Mouse (Mus musculus) midbrain, postnatal 0 days (tissue): ENCODE measurements around the gene Pink1. TPM values are rescaled to one million over a fixed set of nuclear protein-coding genes. Genes with fewer than 3 reads are reported as not detected.

Experiments
- ATAC-seq: fragments of 200-750 bp; cut with Nextera tagmentation; 2 replicates; pipeline ENCODE4 v1.8.0; 2017; ENCODE audit warnings: moderate number of reproducible peaks, mild to moderate bottlenecking, moderate TSS enrichment, moderate library complexity; ENCODE audit not compliant: low FRiP score
- DNase-seq: peaks from one replicate; pipeline ENCODE4 v3.0.0-alpha.2; 2015; ENCODE audit warnings: low spot score
- H3K27ac ChIP-seq: fragments of 300-500 bp; sonication (generic); 2 replicates; pipeline ENCODE4 v1.5.1; 2014; ENCODE audit warnings: low read depth, mild to moderate bottlenecking, low read length, mixed read lengths
- H3K27me3 ChIP-seq: fragments of 300-500 bp; sonication (generic); 2 replicates; pipeline ENCODE4 v1.6.1; 2014; ENCODE audit warnings: low read length, control low read depth, mixed read lengths; ENCODE audit not compliant: insufficient read depth
- H3K36me3 ChIP-seq: fragments of 300-500 bp; sonication (generic); 2 replicates; pipeline ENCODE4 v1.6.1; 2014; ENCODE audit warnings: low read length, control low read depth, mixed read lengths; ENCODE audit not compliant: insufficient read depth
- H3K4me1 ChIP-seq: fragments of 300-500 bp; sonication (generic); 2 replicates; pipeline ENCODE4 v1.6.1; 2014; ENCODE audit warnings: mild to moderate bottlenecking, control low read depth, antibody characterized with exemption, low read length, mixed read lengths; ENCODE audit not compliant: insufficient read depth
- H3K4me2 ChIP-seq: fragments of 300-500 bp; sonication (generic); 2 replicates; pipeline ENCODE4 v1.6.1; 2014; ENCODE audit warnings: low read depth, mild to moderate bottlenecking, low read length, mixed read lengths; ENCODE audit not compliant: poor library complexity, severe bottlenecking
- H3K4me3 ChIP-seq: fragments of 300-500 bp; sonication (generic); 2 replicates; pipeline ENCODE4 v1.5.1; 2014; ENCODE audit warnings: low read depth, mild to moderate bottlenecking, low read length, moderate library complexity
- H3K9ac ChIP-seq: fragments of 300-500 bp; sonication (generic); replicated peaks from 2 replicates; pipeline ENCODE4 v1.6.1; 2014; ENCODE audit warnings: mild to moderate bottlenecking, low read length, moderate library complexity, mixed read lengths; ENCODE audit not compliant: poor library complexity, severe bottlenecking
- H3K9me3 ChIP-seq: fragments of 300-500 bp; sonication (generic); 2 replicates; pipeline ENCODE4 v1.6.1; 2016; ENCODE audit warnings: low read length, control low read depth
- CTCF ChIP-seq: IDR thresholded peaks from 2 replicates; pipeline ENCODE4 v1.5.1; 2016; ENCODE audit warnings: antibody characterized with exemption, mild to moderate bottlenecking
- WGBS: fragments of 180-500 bp; shearing (Covaris S2); extraction: QIAGEN DNeasy Blood & Tissue Kit; methylation state at CpG from one replicate; pipeline ENCODE4 v1.1.7; 2014; 5-methylcytosine and 5-hydroxymethylcytosine counted together
- polyA plus RNA-seq: library from polyadenylated mRNA; unstranded; fragments of >200 nt; fragmentation: Nextera tagmentation; extraction: Ambion mirVana; gene quantifications from 2 replicates; pipeline ENCODE4 v1.2.1, GENCODE M21; 2015
- total RNA-seq: library from RNA; depleted of rRNA; stranded (reverse); fragments of >200 nt; gene quantifications from 2 replicates; pipeline ENCODE4 v1.2.3, GENCODE M21; 2014; rRNA removed

Pink1 gene
- total RNA-seq (255 and 261 TPM in 2 replicates), polyA plus RNA-seq (149 and 150 TPM in 2 replicates)

DNA sequence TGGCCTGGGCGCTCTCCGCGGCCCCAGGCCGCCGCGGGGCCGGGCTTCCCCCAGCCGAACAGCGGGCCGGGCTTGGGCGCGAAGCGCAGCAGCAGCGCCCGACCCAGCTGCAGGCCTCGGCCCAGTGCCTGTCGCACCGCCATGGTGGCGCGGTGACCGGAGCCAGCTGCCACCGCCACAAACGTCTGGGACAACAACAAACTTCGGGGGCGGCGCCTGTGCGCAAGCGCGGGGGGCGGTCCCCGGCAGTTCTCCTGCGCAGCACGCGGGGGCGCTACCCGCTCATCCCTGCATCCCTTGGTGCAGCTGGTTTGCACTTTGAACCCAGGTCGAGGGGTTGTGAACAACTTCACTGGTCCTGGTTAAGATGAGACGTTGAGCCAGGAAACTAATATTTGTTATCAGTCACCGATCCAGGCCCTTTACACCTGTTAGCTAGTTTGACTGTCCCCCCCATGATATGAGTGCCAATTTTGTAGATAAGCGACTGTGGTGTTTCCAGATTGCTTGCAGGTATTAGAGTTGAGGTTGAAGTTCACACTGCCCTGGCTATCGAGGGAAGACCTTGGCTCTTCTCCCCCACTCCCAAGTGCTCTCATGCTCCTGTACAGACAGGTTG lies at the start of gene Pink1:
Gene Pink1, minus strand, starts transcription at position 231 of the 619 bp plus-strand sequence.
- H3K4me2 ChIP-seq: peak within 1 kb of the TSS; percentile 64
- H3K27me3 ChIP-seq: no peaks in the 10 kb centered on the region
- peaks cover 7% of the 10 kb centered on the region; the same call in 1 of the 2 replicates for H3K4me1 ChIP-seq
- 4% methylated on average over 41 of the region's 41 CpGs for WGBS
- no peaks in the 10 kb centered on the region for H3K36me3 ChIP-seq
- DNase-seq: peak; percentile 87
- ATAC-seq: peak; percentile 74
- H3K9ac ChIP-seq: peak within 1 kb of the TSS; percentile 91
- peak within 1 kb of the TSS; percentile 91 for H3K27ac ChIP-seq
- no peaks in the 10 kb centered on the region for H3K9me3 ChIP-seq
- peak; percentile 87 for TF ChIP-seq CTCF
- H3K4me3 ChIP-seq: peak within 1 kb of the TSS; percentile 95

DNA sequence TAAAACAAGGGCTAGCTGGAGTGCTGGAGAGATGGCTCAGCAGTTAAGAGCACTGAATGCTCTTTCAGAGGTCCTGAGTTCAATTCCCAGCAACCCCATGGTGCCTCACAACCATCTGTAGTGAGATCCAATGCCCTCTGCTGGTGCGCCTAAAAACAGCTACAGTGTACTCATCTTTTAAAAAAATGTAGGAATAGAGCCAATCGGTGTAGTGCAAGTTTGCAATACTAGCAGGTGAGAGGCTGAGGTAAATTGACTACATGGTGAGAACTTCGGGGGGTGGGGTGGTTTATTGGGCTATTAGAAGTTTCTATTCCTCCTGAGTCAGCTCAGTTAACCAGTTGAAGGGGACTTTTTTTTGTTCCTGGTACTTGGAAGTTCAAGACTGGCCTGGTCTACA lies 49.0 kb upstream of the Pink1 start:
- Histone ChIP-seq H3K27me3 (no peaks in the 10 kb centered on the region), H3K4me2 (no peak overlapping the region), H3K4me1 (no peaks in the 10 kb centered on the region; the same call in 1 of the 2 replicates), H3K9ac (no peak overlapping the region), H3K9me3 (no peaks in the 10 kb centered on the region), H3K27ac (no peak overlapping the region), H3K36me3 (no peaks in the 10 kb centered on the region), H3K4me3 (no peak overlapping the region)
- DNase-seq (no peak), ATAC-seq (no peak)
- no peak for TF ChIP-seq CTCF
- 90% methylated on average over 3 of the region's 3 CpGs for WGBS

DNA sequence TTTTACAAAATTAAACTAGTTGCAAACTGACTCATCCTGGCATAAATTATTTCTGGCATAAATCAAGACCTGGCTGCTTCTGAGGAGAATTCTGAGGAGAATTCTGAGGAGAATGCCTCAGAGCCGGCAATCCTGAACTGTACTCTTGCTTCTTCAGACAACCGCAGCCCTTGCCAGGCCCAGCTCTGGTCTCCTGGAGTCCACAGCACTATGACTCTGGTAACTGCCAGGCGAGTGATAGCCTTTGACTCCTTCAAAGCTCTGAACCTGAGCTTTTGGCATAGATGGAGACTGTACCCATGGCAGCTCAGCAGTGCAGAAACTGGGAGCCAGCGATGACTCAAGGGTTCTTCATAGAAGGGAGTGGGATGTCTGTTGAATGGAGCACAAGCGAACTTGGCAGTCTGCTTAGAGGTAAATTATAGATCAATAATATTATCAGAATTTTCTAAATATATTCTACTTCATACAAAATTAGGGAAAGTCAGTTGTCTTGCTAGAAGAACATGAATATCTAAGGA lies 44.9 kb upstream of the Pink1 start:
- H3K9me3 ChIP-seq: no peaks in the 10 kb centered on the region
- TF ChIP-seq CTCF: no peak
- no peak overlapping the region for H3K27ac ChIP-seq
- DNase-seq (no peak), ATAC-seq (no peak)
- no peaks in the 10 kb centered on the region for H3K4me1 ChIP-seq
- no peaks in the 10 kb centered on the region; the same call in 1 of the 2 replicates for H3K27me3 ChIP-seq
- H3K9ac ChIP-seq: no peak overlapping the region
- H3K4me3 ChIP-seq: no peak overlapping the region
- H3K4me2 ChIP-seq: no peak overlapping the region
- no peaks in the 10 kb centered on the region for H3K36me3 ChIP-seq
- WGBS: 89% methylated on average over 5 of the region's 5 CpGs

DNA sequence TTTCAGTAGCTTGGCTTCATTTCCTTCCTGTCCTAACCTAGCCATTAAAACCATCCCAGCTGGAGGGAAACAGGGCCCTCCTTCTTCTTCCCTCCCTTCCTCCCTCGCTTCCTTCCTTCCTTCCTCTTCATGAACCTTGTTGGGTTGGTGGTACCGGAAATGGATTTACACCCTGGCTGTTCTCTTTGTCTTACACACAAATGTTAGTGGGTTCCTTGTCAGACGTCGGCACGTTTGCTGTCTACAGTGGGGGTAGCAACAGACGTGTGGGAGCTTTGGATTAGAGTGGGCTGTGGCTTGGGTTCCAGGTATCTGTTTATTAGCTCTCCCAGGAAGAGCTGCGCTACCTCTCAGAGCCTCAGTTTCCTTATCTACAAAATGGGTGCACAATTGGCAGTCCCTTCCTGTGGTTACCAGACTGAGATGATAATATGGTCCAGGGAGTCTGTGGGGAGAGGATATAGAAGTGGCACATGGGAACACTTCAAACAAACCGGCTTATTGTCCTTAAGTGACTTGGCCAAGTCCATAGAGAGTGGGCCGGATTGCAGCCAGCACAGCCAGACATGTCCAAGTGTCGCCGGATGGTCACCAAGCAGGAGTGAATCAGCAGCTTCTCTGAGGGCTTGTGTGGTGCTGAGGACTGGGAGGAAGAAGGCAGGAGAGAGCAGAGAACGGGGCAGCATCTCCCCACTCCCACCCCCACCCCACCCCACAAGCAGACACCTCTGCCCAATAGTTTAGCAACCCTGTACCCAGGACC lies 42.6 kb upstream of the Pink1 start:
- H3K4me2 ChIP-seq: no peak overlapping the region
- H3K4me3 ChIP-seq: no peak overlapping the region
- no peak overlapping the region for H3K9ac ChIP-seq
- no peaks in the 10 kb centered on the region for H3K36me3 ChIP-seq
- H3K27ac ChIP-seq: no peak overlapping the region
- H3K4me1 ChIP-seq: no peaks in the 10 kb centered on the region
- 83% methylated on average over 12 of the region's 12 CpGs for WGBS
- ATAC-seq: no peak
- no peaks in the 10 kb centered on the region for H3K9me3 ChIP-seq
- H3K27me3 ChIP-seq: no peaks in the 10 kb centered on the region; the same call in 1 of the 2 replicates
- TF ChIP-seq CTCF: no peak
- no peak for DNase-seq

DNA sequence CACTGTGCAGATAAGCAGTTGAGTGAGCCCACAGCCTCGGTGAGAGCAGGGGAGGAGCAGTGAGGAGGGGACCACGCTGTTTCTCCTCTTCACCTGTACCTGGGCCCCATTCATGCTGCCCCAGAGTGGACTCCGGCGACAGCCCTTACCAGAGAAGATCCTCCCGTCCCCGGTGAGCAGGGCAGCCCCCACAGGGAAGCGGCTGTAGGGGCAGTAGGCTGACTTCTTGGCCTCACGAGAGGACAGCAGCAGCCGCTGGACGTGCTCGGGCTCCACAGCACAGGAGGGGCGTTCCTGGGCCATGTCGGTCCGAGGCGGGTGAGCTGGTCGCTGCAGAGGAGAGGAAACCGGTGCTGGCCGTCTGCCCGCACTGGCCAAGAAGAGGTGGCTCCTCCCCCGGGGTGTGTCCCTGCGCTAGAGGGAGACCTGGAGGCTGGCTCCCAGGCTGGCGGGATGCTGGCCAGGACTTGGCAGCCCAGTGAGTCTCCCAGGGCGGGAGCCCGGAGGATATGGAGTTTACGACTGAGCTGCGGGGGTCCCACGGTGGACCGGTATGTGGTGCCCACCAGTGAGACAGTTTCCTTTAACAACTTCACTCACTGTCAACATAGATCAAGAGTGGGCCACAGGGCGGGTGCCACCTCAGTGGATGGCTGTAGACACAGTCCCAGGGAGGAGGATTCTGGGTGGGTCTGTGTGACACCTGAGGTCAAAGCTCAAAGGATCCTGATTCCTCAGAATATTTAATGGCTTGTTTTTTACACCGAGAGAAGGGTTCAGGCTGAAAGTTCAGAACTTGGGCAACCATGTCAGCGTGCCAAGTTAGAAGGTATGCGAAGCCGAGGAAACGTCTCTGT lies 41.8 kb upstream of the Pink1 start, which contains the start of gene Cda:
Gene Cda, minus strand, starts transcription at position 352 of the 857 bp plus-strand sequence.
- no peaks in the 10 kb centered on the region for H3K4me1 ChIP-seq
- H3K9me3 ChIP-seq: no peaks in the 10 kb centered on the region
- peak within 1 kb of the TSS; percentile 33; the same call in 1 of the 2 replicates for H3K9ac ChIP-seq
- 0 out of 2 replicates have a peak, but pooled peaks have one; percentile 22 for TF ChIP-seq CTCF
- peak; percentile 60 for ATAC-seq
- H3K36me3 ChIP-seq: no peaks in the 10 kb centered on the region
- 10% methylated on average over 34 of the region's 34 CpGs for WGBS
- H3K27ac ChIP-seq: no peak within 1 kb of the TSS
- H3K4me2 ChIP-seq: peak within 1 kb of the TSS; percentile 57
- H3K27me3 ChIP-seq: no peaks in the 10 kb centered on the region; the same call in 1 of the 2 replicates
- H3K4me3 ChIP-seq: peak within 1 kb of the TSS; percentile 27
- DNase-seq: peak; percentile 67
